Mouse (Mus musculus) MEL (cell line): Measurements from ENCODE around the gene Cald1. TPM values are rescaled to one million over a fixed set of nuclear protein-coding genes. Genes with fewer than 3 reads are reported as not detected.

ENCODE experiments used
- DNase-seq: peaks from one replicate; pipeline ENCODE4 v3.0.0; 2011; ENCODE audit warnings: low read depth, low spot score
- H3K27ac ChIP-seq: 2 replicates; pipeline ENCODE4 v1.5.1; 2012; ENCODE audit warnings: low read depth, mild to moderate bottlenecking, control low read depth, low read length, moderate library complexity; ENCODE audit not compliant: control insufficient read depth
- H3K27me3 ChIP-seq, 2 experiments: fragments of 150-350 bp in 1 of 2; sonication (generic) in 1 of 2; 2 replicates each; pipeline ENCODE4 v1.6.1; 2012; ENCODE audit warnings: low read length in 2 of 2, mild to moderate bottlenecking in 2 of 2, improper control_type of control experiment in 1 of 2, moderate library complexity in 1 of 2; ENCODE audit not compliant: insufficient read depth in 2 of 2, control insufficient read depth in 1 of 2
- H3K36me3 ChIP-seq, 2 experiments: 2 replicates each; pipeline ENCODE4 v1.6.1; 2012 to 2014; ENCODE audit warnings: low read length in 2 of 2, improper control_type of control experiment in 1 of 2, inconsistent platforms in 1 of 2, mild to moderate bottlenecking in 1 of 2; ENCODE audit not compliant: insufficient read depth in 2 of 2, control insufficient read depth in 1 of 2
- H3K4me1 ChIP-seq, 2 experiments: fragments of 150-350 bp in 1 of 2; sonication (generic) in 1 of 2; 2 replicates each; pipeline ENCODE4 v1.6.1; 2012; ENCODE audit warnings: low read length in 2 of 2, improper control_type of control experiment in 1 of 2, mild to moderate bottlenecking in 1 of 2; ENCODE audit not compliant: insufficient read depth in 2 of 2, control insufficient read depth in 1 of 2
- H3K4me3 ChIP-seq, 2 experiments: fragments of 150-350 bp in 1 of 2; sonication (generic) in 1 of 2; 2 replicates each; pipeline ENCODE4 v1.5.1; 2012; ENCODE audit warnings: low read depth in 2 of 2, low read length in 2 of 2, mild to moderate bottlenecking in 2 of 2, moderate library complexity in 2 of 2, control low read depth in 1 of 2, improper control_type of control experiment in 1 of 2; ENCODE audit not compliant: control insufficient read depth in 1 of 2, insufficient read depth in 1 of 2
- H3K79me2 ChIP-seq: 2 replicates; pipeline ENCODE4 v1.6.1; 2012; ENCODE audit warnings: mild to moderate bottlenecking, low read length, moderate library complexity; ENCODE audit not compliant: control insufficient read depth, poor library complexity, insufficient read depth
- H3K9ac ChIP-seq: 2 replicates; pipeline ENCODE4 v1.6.1; 2012; ENCODE audit warnings: low read depth, mild to moderate bottlenecking, control low read depth, low read length, moderate library complexity; ENCODE audit not compliant: control insufficient read depth, poor library complexity, severe bottlenecking
- H3K9me3 ChIP-seq: fragments of 150-350 bp; sonication (generic); replicated peaks from 2 replicates; pipeline ENCODE4 v1.6.1; 2012; ENCODE audit warnings: mild to moderate bottlenecking, low read length, improper control_type of control experiment, moderate library complexity; ENCODE audit not compliant: insufficient read depth
- BHLHE40 ChIP-seq: IDR thresholded peaks from 2 replicates; pipeline ENCODE4 v1.6.1; 2012; ENCODE audit warnings: low read depth, mild to moderate bottlenecking, inconsistent platforms, low read length, improper control_type of control experiment, borderline replicate concordance
- CHD2 ChIP-seq: IDR thresholded peaks from 2 replicates; pipeline ENCODE4 v1.6.1; 2011; ENCODE audit warnings: low read length, improper control_type of control experiment
- CTCF ChIP-seq, 3 experiments: IDR thresholded peaks in 2 of 3; conservative IDR thresholded peaks in 1 of 3; 2 replicates each; pipeline ENCODE4 v1.5.1; 2011 to 2012; ENCODE audit warnings: low read length in 3 of 3, low read depth in 2 of 3, mild to moderate bottlenecking in 2 of 3, improper control_type of control experiment in 1 of 3, inconsistent platforms in 1 of 3, mixed read lengths in 1 of 3, moderate library complexity in 1 of 3; ENCODE audit not compliant: control insufficient read depth in 1 of 3, insufficient read depth in 1 of 3, poor library complexity in 1 of 3, severe bottlenecking in 1 of 3
- E2F4 ChIP-seq: IDR thresholded peaks from 2 replicates; pipeline ENCODE4 v1.6.1; 2011; ENCODE audit warnings: low read depth, low read length, improper control_type of control experiment, borderline replicate concordance
- EP300 ChIP-seq, 2 experiments: IDR thresholded peaks; 2 replicates each; pipeline ENCODE4 v1.6.1; 2011; ENCODE audit warnings: improper control_type of control experiment in 2 of 2, low read length in 2 of 2, low read depth in 1 of 2, mild to moderate bottlenecking in 1 of 2
- ETS1 ChIP-seq: IDR thresholded peaks from 2 replicates; pipeline ENCODE4 v1.6.1; 2012; ENCODE audit warnings: low read depth, mild to moderate bottlenecking, inconsistent platforms, low read length, improper control_type of control experiment, moderate library complexity
- GATA1 ChIP-seq: IDR thresholded peaks from 2 replicates; pipeline ENCODE4 v1.6.1; 2011; ENCODE audit warnings: low read depth, low read length, improper control_type of control experiment
- JUND ChIP-seq: IDR thresholded peaks from 2 replicates; pipeline ENCODE4 v1.6.1; 2011; ENCODE audit warnings: low read depth, mild to moderate bottlenecking, improper control_type of control experiment, low read length
- MAFK ChIP-seq: IDR thresholded peaks from 2 replicates; pipeline ENCODE4 v1.6.1; 2011; ENCODE audit warnings: low read depth, mild to moderate bottlenecking, low read length, improper control_type of control experiment, borderline replicate concordance
- MAX ChIP-seq: IDR thresholded peaks from 2 replicates; pipeline ENCODE4 v1.6.1; 2011; ENCODE audit warnings: low read length, improper control_type of control experiment
- MAZ ChIP-seq: IDR thresholded peaks from 2 replicates; pipeline ENCODE4 v1.6.1; 2012; ENCODE audit warnings: low read depth, mild to moderate bottlenecking, inconsistent platforms, low read length, improper control_type of control experiment
- MEF2A ChIP-seq: IDR thresholded peaks from 2 replicates; pipeline ENCODE4 v1.6.1; 2014; ENCODE audit warnings: low read depth, mild to moderate bottlenecking, inconsistent platforms, low read length, improper control_type of control experiment; ENCODE audit not compliant: poor library complexity, insufficient replicate concordance, severe bottlenecking; ENCODE audit errors: extremely low read depth
- MYB ChIP-seq: IDR thresholded peaks from 2 replicates; pipeline ENCODE4 v1.6.1; 2011; ENCODE audit warnings: mild to moderate bottlenecking, low read depth, low read length, improper control_type of control experiment
- MYC ChIP-seq: IDR thresholded peaks from 2 replicates; pipeline ENCODE4 v1.6.1; 2011; ENCODE audit warnings: low read depth, mild to moderate bottlenecking, low read length, improper control_type of control experiment, moderate library complexity
- NELFE ChIP-seq: IDR thresholded peaks from 2 replicates; pipeline ENCODE4 v1.6.1; 2011; ENCODE audit warnings: low read depth, low read length, improper control_type of control experiment
- NRF1 ChIP-seq: IDR thresholded peaks from 2 replicates; pipeline ENCODE4 v1.6.1; 2014; ENCODE audit warnings: low read depth, mild to moderate bottlenecking, inconsistent platforms, low read length, improper control_type of control experiment, moderate library complexity; ENCODE audit not compliant: poor library complexity, insufficient read depth, severe bottlenecking
- POLR2A ChIP-seq, 2 experiments: IDR thresholded peaks; 2 replicates each; pipeline ENCODE4 v1.6.1; 2011 to 2012; ENCODE audit warnings: low read length in 2 of 2, mild to moderate bottlenecking in 2 of 2, control low read depth in 1 of 2, improper control_type of control experiment in 1 of 2, low read depth in 1 of 2, moderate library complexity in 1 of 2; ENCODE audit not compliant: control insufficient read depth in 1 of 2, insufficient read depth in 1 of 2, poor library complexity in 1 of 2
- POLR2AphosphoS2 ChIP-seq: IDR thresholded peaks from 2 replicates; pipeline ENCODE4 v1.6.1; 2011; ENCODE audit warnings: low read length, improper control_type of control experiment
- POLR2AphosphoS5 ChIP-seq: IDR thresholded peaks from 2 replicates; pipeline ENCODE4 v1.6.1; 2012; ENCODE audit warnings: low read depth, borderline replicate concordance, mild to moderate bottlenecking, inconsistent platforms, low read length, moderate library complexity, mixed read lengths
- RAD21 ChIP-seq: IDR thresholded peaks from 2 replicates; pipeline ENCODE4 v1.6.1; 2011; ENCODE audit warnings: mild to moderate bottlenecking, low read depth, low read length, improper control_type of control experiment
- SIN3A ChIP-seq: IDR thresholded peaks from 2 replicates; pipeline ENCODE4 v1.6.1; 2012; ENCODE audit warnings: low read length, improper control_type of control experiment, inconsistent platforms
- TAL1 ChIP-seq: IDR thresholded peaks from 2 replicates; pipeline ENCODE4 v1.6.1; 2012; ENCODE audit warnings: mild to moderate bottlenecking, inconsistent platforms, low read length, moderate library complexity, mixed read lengths
- TBP ChIP-seq: IDR thresholded peaks from 2 replicates; pipeline ENCODE4 v1.8.0; 2011; ENCODE audit warnings: low read depth, low read length, improper control_type of control experiment
- TCF12 ChIP-seq: IDR thresholded peaks from 2 replicates; pipeline ENCODE4 v1.6.1; 2014; ENCODE audit warnings: low read depth, mild to moderate bottlenecking, inconsistent platforms, low read length, improper control_type of control experiment, moderate library complexity
- USF1 ChIP-seq: IDR thresholded peaks from 2 replicates; pipeline ENCODE4 v1.6.1; 2014; ENCODE audit warnings: low read depth, mild to moderate bottlenecking, inconsistent platforms, low read length, improper control_type of control experiment, moderate library complexity
- ZKSCAN1 ChIP-seq: IDR thresholded peaks from 2 replicates; pipeline ENCODE4 v1.6.1; 2012; ENCODE audit warnings: low read depth, mild to moderate bottlenecking, inconsistent platforms, low read length, improper control_type of control experiment, moderate library complexity
- ZNF384 ChIP-seq: IDR thresholded peaks from 2 replicates; pipeline ENCODE4 v1.6.1; 2012; ENCODE audit warnings: low read depth, mild to moderate bottlenecking, inconsistent platforms, low read length, improper control_type of control experiment
- polyA plus RNA-seq, 2 experiments: library from polyadenylated mRNA; stranded (reverse) in 1 of 2; unstranded in 1 of 2; fragments of >175 nt in 1 of 2; fragments of >200 nt in 1 of 2; gene quantifications; 2 replicates each; pipeline versions ENCODE4 v1.2.1 to v1.2.4; 2012; ENCODE audit warnings: low replicate concordance in 2 of 2, low read depth in 1 of 2; ENCODE audit not compliant: insufficient read length in 2 of 2, insufficient read depth in 1 of 2, missing spikeins in 1 of 2
- total RNA-seq: library from RNA; depleted of rRNA; stranded (reverse); fragments of 300-350 nt; gene quantifications from 2 replicates; pipeline ENCODE4 v1.2.3, GENCODE M21; 2012

Gene Cald1
- total and polyA plus RNA-seq, 3 experiments = not detected

GRCm38 (mm10) chr6:34717651-34718050 is 119.4 kb downstream of the Cald1 start:
- Histone ChIP-seq H3K4me3 (no peak overlapping the region), H3K27ac (no peak overlapping the region), H3K9ac (no peak overlapping the region)

GRCm38 (mm10) chr6:34719141-34719680 is 120.9 kb downstream of the Cald1 start:
- H3K9ac ChIP-seq = no peak overlapping the region

More at GRCm38 (mm10) chr6:34717651-34718050, 119.4 kb downstream of the Cald1 start:
- DNase-seq = no peak
- H3K79me2 ChIP-seq = no peaks in the 10 kb centered on the region
- peaks cover 0 to 4% of the 10 kb centered on the region in 2 experiments; a peak in 3 of 4 replicates for H3K27me3 ChIP-seq
- H3K9me3 ChIP-seq = no peaks in the 10 kb centered on the region
- no peaks in the 10 kb centered on the region for H3K4me1 ChIP-seq
- TF ChIP-seq TBP = no peak
- TF ChIP-seq EP300 (IDR thresholded peaks at IDR 0.05; ENCODE audit: low read depth in 1 of 2, low read length in 2 of 2) = no peak
- no peak for TF ChIP-seq TCF12
- no peak for TF ChIP-seq BHLHE40
- no peak for TF ChIP-seq ETS1
- TF ChIP-seq E2F4 = no peak
- no peak for TF ChIP-seq POLR2AphosphoS5
- no peak for TF ChIP-seq NRF1
- TF ChIP-seq ZKSCAN1 = no peak
- TF ChIP-seq POLR2AphosphoS2 = no peak
- no peak for TF ChIP-seq MEF2A
- no peak for TF ChIP-seq CTCF (IDR thresholded peaks at IDR 0.05 in 2 of 3, conservative IDR thresholded peaks at IDR 0.05 in 1 of 3; ENCODE audit: control insufficient read depth in 1 of 3, insufficient read depth in 1 of 3, low read depth in 2 of 3, low read length in 3 of 3, poor library complexity in 1 of 3, severe bottlenecking in 1 of 3)
- no peak for TF ChIP-seq NELFE
- no peak for TF ChIP-seq MYC
- TF ChIP-seq USF1 = no peak
- TF ChIP-seq MYB = no peak
- no peaks in the 10 kb centered on the region for H3K36me3 ChIP-seq

More at GRCm38 (mm10) chr6:34719141-34719680, 120.9 kb downstream of the Cald1 start:
- H3K4me3 ChIP-seq = no peak overlapping the region
- no peak for TF ChIP-seq ZNF384
- no peak for TF ChIP-seq MAFK
- no peak for TF ChIP-seq TAL1
- TF ChIP-seq CHD2 = no peak
- no peak for TF ChIP-seq BHLHE40
- TF ChIP-seq MAX = no peak
- no peak for TF ChIP-seq POLR2A (IDR thresholded peaks at IDR 0.05; ENCODE audit: control insufficient read depth in 1 of 2, insufficient read depth in 1 of 2, low read depth in 1 of 2, low read length in 2 of 2, poor library complexity in 1 of 2)
- TF ChIP-seq SIN3A = no peak
- TF ChIP-seq POLR2AphosphoS5 = no peak
- TF ChIP-seq EP300 (IDR thresholded peaks at IDR 0.05; ENCODE audit: low read depth in 1 of 2, low read length in 2 of 2) = no peak
- TF ChIP-seq E2F4 = no peak
- TF ChIP-seq RAD21 = no peak
- no peak for TF ChIP-seq GATA1
- no peak for TF ChIP-seq ZKSCAN1
- no peak for TF ChIP-seq NELFE
- TF ChIP-seq TBP = no peak
- no peak for TF ChIP-seq JUND
- no peak for TF ChIP-seq MAZ
- H3K36me3 ChIP-seq = no peaks in the 10 kb centered on the region
- no peak overlapping the region for H3K27ac ChIP-seq
- H3K79me2 ChIP-seq = no peaks in the 10 kb centered on the region
- no peak for DNase-seq
- no peaks in the 10 kb centered on the region for H3K9me3 ChIP-seq
- H3K4me1 ChIP-seq = no peaks in the 10 kb centered on the region
- peaks cover 0 to 4% of the 10 kb centered on the region in 2 experiments; a peak in 3 of 4 replicates for H3K27me3 ChIP-seq
